Mouse (Mus musculus) macrophage (primary cell): ENCODE results near the gene Frem2. TPM values are rescaled to one million over a fixed set of nuclear protein-coding genes. Genes with fewer than 3 reads are reported as not detected.

Experiments
- H3K27ac ChIP-seq: fragments of 350-480 bp; formaldehyde crosslinking; 2 replicates; pipeline ENCODE4 v1.9.0; 2021
- H3K36me3 ChIP-seq: fragments of 350-480 bp; formaldehyde crosslinking; 2 replicates; pipeline ENCODE4 v1.9.0; 2021; ENCODE audit errors: inconsistent target
- H3K4me3 ChIP-seq: fragments of 350-480 bp; formaldehyde crosslinking; 2 replicates; pipeline ENCODE4 v1.9.0; 2021; ENCODE audit errors: inconsistent target
- H3K79me2 ChIP-seq: fragments of 350-480 bp; formaldehyde crosslinking; 2 replicates; pipeline ENCODE4 v1.9.0; 2021; ENCODE audit errors: inconsistent target
- WGBS: methylation state at CpG from one replicate; pipeline ENCODE4 v1.1.7; 2026; ENCODE audit warnings: inconsistent platforms; ENCODE audit not compliant: missing documents; 5-methylcytosine and 5-hydroxymethylcytosine counted together
- polyA plus RNA-seq: library from polyadenylated mRNA; stranded (reverse); fragments of 250-400 nt; gene quantifications from 3 replicates; pipeline ENCODE4 v1.2.4, GENCODE M21; 2018; ENCODE audit warnings: inconsistent platforms

Gene Frem2
- polyA plus RNA-seq, 1 experiment from 2014 or later = not detected

- Histone ChIP-seq H3K36me3 (no peaks in the 10 kb centered on the region), H3K4me3 (no peak overlapping the region)
- WGBS = 68% methylated on average over 4 of the region's 4 CpGs
Observed at GRCm38 (mm10) chr3:53649425-53649824, 7.7 kb downstream of the Frem2 start.

DNA sequence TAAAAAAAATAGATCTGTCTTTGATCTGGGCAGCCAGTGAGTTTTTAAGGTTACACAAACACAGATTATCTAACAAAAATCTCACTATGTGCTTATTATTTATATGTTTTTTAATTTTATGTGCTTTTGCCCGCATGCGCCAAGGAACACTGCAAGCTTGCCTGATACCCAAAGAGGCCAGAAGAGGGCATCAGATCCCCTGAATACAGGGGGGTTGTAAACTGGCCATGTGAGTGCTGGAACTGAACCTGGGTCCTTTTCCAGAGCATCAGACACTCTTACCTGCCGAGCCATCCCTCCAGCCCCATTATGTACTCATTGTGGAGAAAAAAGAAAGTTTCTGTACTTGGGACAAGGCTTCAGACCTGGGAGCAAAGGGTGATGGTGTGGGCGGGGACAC is 8.3 kb downstream of the Frem2 start:
- Histone ChIP-seq H3K79me2 (no peaks in the 10 kb centered on the region), H3K36me3 (no peaks in the 10 kb centered on the region), H3K27ac (no peak overlapping the region), H3K4me3 (no peak overlapping the region)
- 90% methylated on average over 4 of the region's 4 CpGs for WGBS

More at GRCm38 (mm10) chr3:53649425-53649824, 7.7 kb downstream of the Frem2 start:
- Histone ChIP-seq H3K79me2 (no peaks in the 10 kb centered on the region), H3K27ac (no peak overlapping the region)

GRCm38 (mm10) chr3:53635948-53636347 is 21.2 kb downstream of the Frem2 start:
- WGBS = 56% methylated on average over 3 of the region's 3 CpGs
- Histone ChIP-seq H3K27ac (no peak overlapping the region), H3K79me2 (no peaks in the 10 kb centered on the region), H3K36me3 (no peaks in the 10 kb centered on the region), H3K4me3 (no peak overlapping the region)

DNA sequence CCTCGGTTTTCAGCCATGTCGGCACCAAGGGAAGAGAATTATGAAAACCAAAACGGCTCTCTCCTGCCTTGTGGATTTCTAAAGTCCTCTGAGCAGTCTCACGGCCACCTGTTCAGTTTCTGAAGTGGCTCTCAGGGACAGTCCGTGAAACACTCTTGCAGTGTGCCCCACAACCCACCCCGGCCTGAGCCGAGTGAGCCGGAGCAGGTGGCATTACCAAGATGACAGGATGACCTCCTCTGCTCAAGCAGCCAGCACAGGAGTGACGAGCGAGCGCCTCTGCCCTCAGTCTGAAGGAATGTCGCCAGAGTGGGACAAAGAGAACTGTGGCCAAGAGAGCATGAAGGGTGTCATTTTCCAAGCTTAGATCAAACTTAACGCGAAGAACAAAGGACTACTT is 26.0 kb downstream of the Frem2 start:
- no peak overlapping the region for H3K27ac ChIP-seq
- H3K79me2 ChIP-seq = no peaks in the 10 kb centered on the region
- H3K4me3 ChIP-seq = no peak overlapping the region
- WGBS = 86% methylated on average over 14 of the region's 14 CpGs
- H3K36me3 ChIP-seq = no peaks in the 10 kb centered on the region

DNA sequence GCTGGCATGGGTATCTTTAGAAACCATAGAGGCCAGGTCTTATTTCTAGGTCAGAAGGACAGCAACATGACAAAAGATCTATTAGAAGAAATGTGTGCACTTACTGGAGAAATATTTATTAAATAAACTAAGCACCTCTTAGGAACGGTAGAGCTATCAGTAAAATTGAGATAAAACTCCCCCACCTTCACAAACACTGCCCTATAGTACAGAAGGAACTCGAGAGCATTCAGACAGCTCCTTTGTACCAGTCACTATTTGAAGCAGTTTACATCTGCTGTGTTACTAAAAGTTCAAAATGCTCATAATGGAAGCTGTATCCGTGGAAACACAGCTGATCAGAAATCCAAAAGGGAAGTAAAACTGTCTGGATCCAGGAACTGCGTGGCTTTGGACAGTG is 26.5 kb downstream of the Frem2 start:
- Histone ChIP-seq H3K79me2 (no peaks in the 10 kb centered on the region), H3K36me3 (no peaks in the 10 kb centered on the region), H3K4me3 (no peak overlapping the region), H3K27ac (no peak overlapping the region)
- 84% methylated on average over 4 of the region's 4 CpGs for WGBS

- Histone ChIP-seq H3K27ac (no peak overlapping the region), H3K4me3 (no peak overlapping the region), H3K36me3 (no peaks in the 10 kb centered on the region), H3K79me2 (no peaks in the 10 kb centered on the region)
- 63% methylated on average over 5 of the region's 5 CpGs for WGBS
Observed at GRCm38 (mm10) chr3:53629966-53630365, 27.2 kb downstream of the Frem2 start.

GRCm38 (mm10) chr3:53623222-53623621 is 33.9 kb downstream of the Frem2 start:
- Histone ChIP-seq H3K27ac (no peak overlapping the region), H3K79me2 (no peaks in the 10 kb centered on the region), H3K4me3 (no peak overlapping the region), H3K36me3 (no peaks in the 10 kb centered on the region)
- 85% methylated on average over 8 of the region's 8 CpGs for WGBS

GRCm38 (mm10) chr3:53620978-53621377 is 36.2 kb downstream of the Frem2 start:
- 95% methylated on average over 3 of the region's 3 CpGs for WGBS
- no peak overlapping the region for H3K4me3 ChIP-seq
- H3K36me3 ChIP-seq = no peaks in the 10 kb centered on the region
- no peak overlapping the region for H3K27ac ChIP-seq
- no peaks in the 10 kb centered on the region for H3K79me2 ChIP-seq

GRCm38 (mm10) chr3:53620355-53620754 is 36.8 kb downstream of the Frem2 start:
- whole genome bisulfite sequencing = 87% methylated on average over 8 of the region's 8 CpGs
- H3K27ac ChIP-seq = no peak overlapping the region
- H3K4me3 ChIP-seq = no peak overlapping the region
- H3K36me3 ChIP-seq = no peaks in the 10 kb centered on the region
- no peaks in the 10 kb centered on the region for H3K79me2 ChIP-seq

DNA sequence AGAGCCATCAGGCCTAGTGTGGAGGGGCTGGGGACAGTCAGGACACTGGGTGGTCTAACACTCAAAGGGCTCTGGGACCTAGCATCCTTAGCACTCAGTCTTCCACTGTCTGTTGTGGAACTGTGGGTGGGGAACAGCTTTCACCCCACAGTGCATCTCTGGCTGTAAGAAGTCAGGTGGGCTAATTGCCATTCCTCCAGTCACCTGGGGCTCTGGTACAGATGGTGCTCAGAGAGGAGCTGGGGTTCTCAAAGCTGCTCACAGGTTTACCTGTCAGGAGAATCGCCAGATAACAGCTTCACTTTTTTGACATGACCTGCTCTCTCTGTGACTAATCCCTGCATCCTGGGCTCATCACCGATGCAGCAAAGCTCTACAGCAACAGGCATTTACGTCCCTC is 46.0 kb downstream of the Frem2 start:
- Histone ChIP-seq H3K27ac (no peak overlapping the region), H3K79me2 (no peaks in the 10 kb centered on the region), H3K36me3 (no peaks in the 10 kb centered on the region), H3K4me3 (no peak overlapping the region)
- WGBS = 89% methylated on average over 3 of the region's 3 CpGs

GRCm38 (mm10) chr3:53609851-53610250 is 47.3 kb downstream of the Frem2 start:
- no peak overlapping the region for H3K4me3 ChIP-seq
- H3K27ac ChIP-seq = no peak overlapping the region
- WGBS = 86% methylated on average over 4 of the region's 4 CpGs
- no peaks in the 10 kb centered on the region for H3K36me3 ChIP-seq
- no peaks in the 10 kb centered on the region for H3K79me2 ChIP-seq

- H3K36me3 ChIP-seq = no peaks in the 10 kb centered on the region
- no peak overlapping the region for H3K4me3 ChIP-seq
- H3K79me2 ChIP-seq = no peaks in the 10 kb centered on the region
- H3K27ac ChIP-seq = no peak overlapping the region
- WGBS = 62% methylated on average over 4 of the region's 4 CpGs
Observed at GRCm38 (mm10) chr3:53600140-53600539, 57.0 kb downstream of the Frem2 start.

DNA sequence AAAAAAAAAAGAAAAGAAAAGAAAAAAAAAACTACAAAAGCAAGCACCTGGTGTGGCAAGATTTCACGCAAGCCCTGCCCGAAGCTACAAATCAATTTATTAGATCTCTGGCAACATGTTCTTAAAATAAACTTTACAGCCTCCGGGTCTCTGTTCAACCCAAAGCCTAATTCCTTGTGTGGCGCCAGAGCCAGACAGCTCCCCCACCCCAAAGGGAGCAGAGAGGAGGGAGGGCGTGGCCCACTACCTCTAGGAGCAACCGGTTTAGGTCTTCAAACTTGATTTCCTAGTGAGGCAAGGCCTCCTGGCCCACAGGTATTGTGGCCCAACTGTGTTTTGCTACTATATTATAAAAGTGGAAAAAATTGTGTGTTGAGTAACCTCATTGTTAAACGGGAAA is 57.8 kb downstream of the Frem2 start:
- Histone ChIP-seq H3K4me3 (no peak overlapping the region), H3K36me3 (no peaks in the 10 kb centered on the region), H3K79me2 (no peaks in the 10 kb centered on the region), H3K27ac (no peak overlapping the region)
- WGBS = 65% methylated on average over 7 of the region's 7 CpGs

DNA sequence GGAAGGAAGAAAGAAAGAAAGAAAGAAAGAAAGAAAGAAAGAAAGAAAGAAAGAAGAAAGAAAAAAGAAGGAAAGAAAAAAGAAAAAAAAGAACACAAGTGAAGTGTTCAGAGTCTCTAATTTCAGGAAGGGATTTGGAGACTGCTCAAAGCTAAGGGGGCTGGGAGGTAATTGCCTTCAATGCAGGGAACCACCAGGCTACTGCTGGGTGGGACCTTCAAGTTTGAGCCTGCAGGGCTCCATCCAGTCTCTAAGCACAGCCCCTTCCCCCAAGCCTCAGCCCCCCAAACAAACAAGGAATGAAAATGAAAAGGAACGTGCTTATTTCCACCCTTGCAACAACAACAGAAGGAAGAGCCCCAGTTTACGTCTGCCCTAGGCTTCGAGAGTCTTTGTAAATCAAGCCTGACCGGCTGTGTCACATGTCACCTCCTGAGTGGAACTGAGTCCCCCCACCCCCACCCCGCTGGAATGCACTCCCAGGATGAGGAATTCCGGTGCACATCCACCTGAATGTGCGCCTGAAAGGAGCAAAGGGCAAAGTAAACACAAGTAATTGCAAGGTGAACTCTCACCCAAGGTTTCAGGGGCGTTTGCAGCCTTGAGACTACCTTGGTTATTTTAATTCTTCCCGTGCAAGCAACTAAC is 58.9 kb downstream of the Frem2 start:
- Histone ChIP-seq H3K79me2 (no peaks in the 10 kb centered on the region), H3K36me3 (no peaks in the 10 kb centered on the region), H3K4me3 (no peak overlapping the region), H3K27ac (no peak overlapping the region)
- WGBS = 47% methylated on average over 9 of the region's 9 CpGs

DNA sequence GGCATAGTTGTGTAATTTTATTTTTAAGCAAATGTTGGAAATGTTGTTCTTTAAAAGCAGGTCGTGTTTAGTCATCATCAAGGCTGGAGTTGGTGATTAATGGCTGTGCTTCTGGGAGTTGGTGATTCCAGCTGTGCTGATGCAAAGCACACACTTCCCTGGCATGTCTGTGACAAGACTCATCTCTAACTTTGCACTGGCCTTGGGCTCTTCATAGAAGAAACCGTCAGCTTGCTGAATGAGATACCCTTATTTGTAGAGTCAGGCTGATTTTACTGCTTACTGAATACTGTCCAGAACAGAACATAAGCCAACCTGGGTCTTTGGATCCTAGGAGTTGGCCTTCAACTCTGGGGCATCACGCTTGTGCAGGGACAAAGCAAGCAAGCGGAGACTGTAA is 62.7 kb downstream of the Frem2 start:
- no peaks in the 10 kb centered on the region for H3K79me2 ChIP-seq
- 78% methylated on average over 4 of the region's 4 CpGs for WGBS

GRCm38 (mm10) chr3:53593718-53594117 is 63.4 kb downstream of the Frem2 start:
- Histone ChIP-seq H3K36me3 (no peaks in the 10 kb centered on the region), H3K27ac (no peak overlapping the region), H3K79me2 (no peaks in the 10 kb centered on the region), H3K4me3 (no peak overlapping the region)
- 60% methylated on average over 3 of the region's 3 CpGs for WGBS

More for the DNA sequence above, 62.7 kb downstream of the Frem2 start:
- no peaks in the 10 kb centered on the region for H3K36me3 ChIP-seq
- H3K4me3 ChIP-seq = no peak overlapping the region
- H3K27ac ChIP-seq = no peak overlapping the region
